Mouse (Mus musculus) T-helper 17 cell (primary cell): Measurements from ENCODE around the gene Krt39.

Experiments used
- in situ Hi-C, 2 experiments: fragments of 300-600 bp; cut with MboI, MseI; formaldehyde crosslinking; loops; 1 replicate in 1 of 2; 2 replicates in 1 of 2; pipeline ENCODE4 v1.15.1; 2025; ENCODE audit warnings: high pct_unique_total_duplicates in 2 of 2

Gene Krt39

GRCm38 (mm10) chr11:99472405-99472804, 48.7 kb downstream of the Krt39 start:
- in situ Hi-C loops: no loop called here

GRCm38 (mm10) chr11:99471946-99472345, 49.2 kb downstream of the Krt39 start:
- in situ Hi-C loops: no loop called here

GRCm38 (mm10) chr11:99469228-99469627, 51.9 kb downstream of the Krt39 start:
- in situ Hi-C loops: loop anchor here (5.0 to 10.0 kb wide), 3 partner anchors 87 to 813 kb away; partner anchors contain the start of gene Krt33a (in 1 of the 2)

GRCm38 (mm10) chr11:99468566-99468965, 52.6 kb downstream of the Krt39 start:
- in situ Hi-C loops: loop anchor here (5.0 to 10.0 kb wide), 3 partner anchors 86 to 814 kb away; partner anchors contain the start of gene Krt33a (in 1 of the 2)

- in situ Hi-C loops: loop anchor here (5.0 to 10.0 kb wide), 3 partner anchors 84 to 816 kb away; partner anchors contain the start of gene Krt33a (in 1 of the 2)
Observed at GRCm38 (mm10) chr11:99466316-99466715, 54.8 kb downstream of the Krt39 start.

- in situ Hi-C loops: loop anchor here (5.0 to 10.0 kb wide), 6 partner anchors 53 to 827 kb away; partner anchors contain the start of gene Krt33a (in 1 of the 2)
Observed at GRCm38 (mm10) chr11:99464836-99465235, 56.3 kb downstream of the Krt39 start.
